Mouse (Mus musculus) retina, postnatal 7 days (tissue): ENCODE results near the gene Gm4567.
"Not testable (repeated sequence)": the region's sequence is repeated elsewhere in the genome, so short reads cannot be mapped to it uniquely, and the experiment has no call there.

Source experiments
- DNase-seq: peaks from one replicate; pipeline ENCODE4 v3.0.0-alpha.2; 2012; ENCODE audit warnings: low read depth, low spot score

The Gm4567 gene

DNA sequence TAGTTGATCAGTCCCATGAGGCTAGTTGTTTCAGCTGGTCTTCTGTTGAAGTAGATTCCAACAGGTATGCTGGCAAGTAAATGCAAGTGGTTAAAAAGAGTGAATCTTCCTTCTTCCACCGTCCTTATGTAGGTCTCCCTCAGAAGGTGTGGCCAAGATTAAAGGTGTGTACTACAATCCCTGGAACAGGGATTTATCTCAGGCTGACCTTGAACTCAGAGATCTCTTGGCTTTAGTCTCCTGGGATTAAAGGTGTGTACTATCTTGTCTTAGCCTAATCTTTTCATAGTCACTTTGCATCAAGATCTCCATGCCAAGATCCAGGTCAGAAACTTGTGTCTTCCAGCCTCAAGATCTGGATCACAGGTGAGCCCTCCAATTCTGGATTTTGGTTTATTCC lies at the start of gene Gm4567:
TSS of gene Gm4567 (minus strand) at position 101 of the 400 bp plus-strand sequence.
- not testable (repeated sequence) for DNase-seq

DNA sequence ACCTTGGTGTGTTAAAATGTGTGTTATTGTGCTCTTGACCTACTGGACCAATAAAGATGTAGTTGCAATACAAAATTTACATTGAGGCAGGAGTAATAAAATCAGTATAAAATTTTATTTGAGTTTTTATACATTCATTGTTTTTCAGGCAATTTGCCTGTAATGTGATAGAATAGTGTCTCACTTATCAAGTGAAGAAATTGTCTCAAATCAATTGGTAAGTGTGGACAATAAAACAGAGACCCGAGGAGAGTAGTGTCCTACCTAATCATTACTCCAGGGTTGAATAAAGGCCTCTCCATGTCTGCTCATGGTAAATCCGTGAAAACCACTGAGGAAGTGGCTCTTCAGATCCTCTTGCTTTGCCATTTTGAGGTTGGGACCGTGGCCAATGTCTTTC lies 41.9 kb upstream of the Gm4567 start, which contains the start of gene Vmn1r157:
TSS of gene Vmn1r157 (plus strand) at position 301 of the 400 bp plus-strand sequence.
- not testable (repeated sequence) for DNase-seq

GRCm38 (mm10) chr7:22692217-22692616 lies 27.3 kb downstream of the Gm4567 start, which contains the start of gene Gm8693:
Gm8693 (minus strand) TSS chr7:22692317.
- not testable (repeated sequence) for DNase-seq
